Mouse (Mus musculus): ENCODE measurements around the gene Ccer2. TPM values are rescaled to one million over a fixed set of nuclear protein-coding genes. Genes with fewer than 3 reads are reported as not detected.

The Ccer2 gene
- polyA plus RNA-seq, 1 experiment: not detected

GRCm38 (mm10) chr7:28801901-28802670 lies 46.1 kb downstream of the Ccer2 start:
- Histone ChIP-seq H3K27me3 (ENCODE audit: control insufficient read depth, insufficient read depth, low read length) (no peaks in the 10 kb centered on the region), H3K36me3 (ENCODE audit: control insufficient read depth, insufficient read depth, low read length) (peaks cover 8% of the 10 kb centered on the region), H3K4me3 (ENCODE audit: extremely low read depth, insufficient read depth, insufficient read length) (no peak overlapping the region), H3K4me1 (ENCODE audit: control insufficient read depth, insufficient read depth, insufficient read length) (peaks cover 11% of the 10 kb centered on the region; the same call in 1 of the 2 replicates), H3K27ac (ENCODE audit: insufficient read depth, low read length) (peak overlapping the region; percentile 48)
- 59% methylated on average over 10 of the region's 10 CpGs for WGBS
- DNase-seq (ENCODE audit: low read depth in 1 of 2, low spot score in 2 of 2): no peak
- no peak for TF ChIP-seq POLR2A (IDR thresholded peaks at IDR 0.05; ENCODE audit: low read depth, low read length)
- no peak for TF ChIP-seq CTCF (IDR thresholded peaks at IDR 0.05; ENCODE audit: extremely low read depth, insufficient read depth, insufficient read length, insufficient replicate concordance)

GRCm38 (mm10) chr7:28802846-28803588 lies 47.0 kb downstream of the Ccer2 start:
- TF ChIP-seq POLR2A (IDR thresholded peaks at IDR 0.05; ENCODE audit: low read depth, low read length): no peak
- no peak for TF ChIP-seq CTCF (IDR thresholded peaks at IDR 0.05; ENCODE audit: extremely low read depth, insufficient read depth, insufficient read length, insufficient replicate concordance)
- peak in 1 of 2 experiments; percentile 42 for DNase-seq (ENCODE audit: low read depth in 1 of 2, low spot score in 2 of 2)
- H3K4me3 ChIP-seq (ENCODE audit: extremely low read depth, insufficient read depth, insufficient read length): no peak overlapping the region
- H3K27ac ChIP-seq (ENCODE audit: insufficient read depth, low read length): peak overlapping the region; percentile 55
- H3K36me3 ChIP-seq (ENCODE audit: control insufficient read depth, insufficient read depth, low read length): peaks cover 5% of the 10 kb centered on the region
- peaks cover 12% of the 10 kb centered on the region; the same call in 1 of the 2 replicates for H3K4me1 ChIP-seq (ENCODE audit: control insufficient read depth, insufficient read depth, insufficient read length)
- 28% methylated on average over 10 of the region's 10 CpGs for WGBS
- no peaks in the 10 kb centered on the region for H3K27me3 ChIP-seq (ENCODE audit: control insufficient read depth, insufficient read depth, low read length)

- 65% methylated on average over 4 of the region's 4 CpGs for WGBS
- no peak for DNase-seq (ENCODE audit: low read depth in 1 of 2, low spot score in 2 of 2)
- TF ChIP-seq POLR2A (IDR thresholded peaks at IDR 0.05; ENCODE audit: low read depth, low read length) (no peak), CTCF (IDR thresholded peaks at IDR 0.05; ENCODE audit: extremely low read depth, insufficient read depth, insufficient read length, insufficient replicate concordance) (no peak)
- peaks cover 16% of the 10 kb centered on the region; the same call in 1 of the 2 replicates for H3K4me1 ChIP-seq (ENCODE audit: control insufficient read depth, insufficient read depth, insufficient read length)
- H3K36me3 ChIP-seq (ENCODE audit: control insufficient read depth, insufficient read depth, low read length): peaks cover 2% of the 10 kb centered on the region; the same call in 1 of the 2 replicates
- H3K27ac ChIP-seq (ENCODE audit: insufficient read depth, low read length): no peak overlapping the region
- H3K27me3 ChIP-seq (ENCODE audit: control insufficient read depth, insufficient read depth, low read length): no peaks in the 10 kb centered on the region
- H3K4me3 ChIP-seq (ENCODE audit: extremely low read depth, insufficient read depth, insufficient read length): no peak overlapping the region
These were observed 47.8 kb downstream of the Ccer2 start for GRCm38 (mm10) chr7:28803756-28804155.

GRCm38 (mm10) chr7:28806869-28807268 lies 50.9 kb downstream of the Ccer2 start:
- H3K27me3 ChIP-seq (ENCODE audit: control insufficient read depth, insufficient read depth, low read length): no peaks in the 10 kb centered on the region
- peaks cover 16% of the 10 kb centered on the region; the same call in 1 of the 2 replicates for H3K4me1 ChIP-seq (ENCODE audit: control insufficient read depth, insufficient read depth, insufficient read length)
- 54% methylated on average over 4 of the region's 4 CpGs for WGBS
- H3K36me3 ChIP-seq (ENCODE audit: control insufficient read depth, insufficient read depth, low read length): no peaks in the 10 kb centered on the region
- no peak overlapping the region for H3K4me3 ChIP-seq (ENCODE audit: extremely low read depth, insufficient read depth, insufficient read length)
- H3K27ac ChIP-seq (ENCODE audit: insufficient read depth, low read length): no peak overlapping the region
- TF ChIP-seq CTCF (IDR thresholded peaks at IDR 0.05; ENCODE audit: extremely low read depth, insufficient read depth, insufficient read length, insufficient replicate concordance) (no peak), POLR2A (IDR thresholded peaks at IDR 0.05; ENCODE audit: low read depth, low read length) (no peak)
- DNase-seq (ENCODE audit: low read depth in 1 of 2, low spot score in 2 of 2): peak in 1 of 2 experiments; percentile 45

- H3K4me1 ChIP-seq (ENCODE audit: control insufficient read depth, insufficient read depth, insufficient read length): peaks cover 19% of the 10 kb centered on the region; the same call in 1 of the 2 replicates
- no peaks in the 10 kb centered on the region for H3K27me3 ChIP-seq (ENCODE audit: control insufficient read depth, insufficient read depth, low read length)
- WGBS: 60% methylated on average over 6 of the region's 8 CpGs
- no peak for TF ChIP-seq POLR2A (IDR thresholded peaks at IDR 0.05; ENCODE audit: low read depth, low read length)
- TF ChIP-seq CTCF (IDR thresholded peaks at IDR 0.05; ENCODE audit: extremely low read depth, insufficient read depth, insufficient read length, insufficient replicate concordance): no peak
- H3K4me3 ChIP-seq (ENCODE audit: extremely low read depth, insufficient read depth, insufficient read length): peak overlapping the region; percentile 88; the same call in 1 of the 2 replicates
- no peak for DNase-seq (ENCODE audit: low read depth in 1 of 2, low spot score in 2 of 2)
- peaks cover 5% of the 10 kb centered on the region for H3K36me3 ChIP-seq (ENCODE audit: control insufficient read depth, insufficient read depth, low read length)
- peak overlapping the region; percentile 98 for H3K27ac ChIP-seq (ENCODE audit: insufficient read depth, low read length)
These were observed 51.8 kb downstream of the Ccer2 start for GRCm38 (mm10) chr7:28807641-28808220.

GRCm38 (mm10) chr7:28808221-28808941 lies 52.4 kb downstream of the Ccer2 start, which contains the start of gene Hnrnpl:
Hnrnpl (plus strand) TSS chr7:28808541.
- Histone ChIP-seq H3K27me3 (ENCODE audit: control insufficient read depth, insufficient read depth, low read length) (no peaks in the 10 kb centered on the region), H3K27ac (ENCODE audit: insufficient read depth, low read length) (peak within 1 kb of the TSS; percentile 98), H3K4me3 (ENCODE audit: extremely low read depth, insufficient read depth, insufficient read length) (peak within 1 kb of the TSS; percentile 88), H3K36me3 (ENCODE audit: control insufficient read depth, insufficient read depth, low read length) (peaks cover 9% of the 10 kb centered on the region), H3K4me1 (ENCODE audit: control insufficient read depth, insufficient read depth, insufficient read length) (peaks cover 14% of the 10 kb centered on the region; the same call in 1 of the 2 replicates)
- 3% methylated on average over 34 of the region's 35 CpGs for WGBS
- peak in 1 of 2 experiments; percentile 58 for DNase-seq (ENCODE audit: low read depth in 1 of 2, low spot score in 2 of 2)
- TF ChIP-seq CTCF (IDR thresholded peaks at IDR 0.05; ENCODE audit: extremely low read depth, insufficient read depth, insufficient read length, insufficient replicate concordance) (no peak), POLR2A (IDR thresholded peaks at IDR 0.05; ENCODE audit: low read depth, low read length) (peak; percentile 42)

Other genes with a start within 250 kb of the Ccer2 start
- gene Ifnl2, start 245.7 kb upstream of the Ccer2 start, polyA plus RNA-seq (2012; rRNA removed): not detected in 2 replicates
- not detected in 2 replicates for gene Ifnl3, start 233.3 kb upstream of the Ccer2 start, polyA plus RNA-seq (2012; rRNA removed)
- gene Sycn, start 215.3 kb upstream of the Ccer2 start, polyA plus RNA-seq (2012; rRNA removed): 3,549 and 8,446 TPM in 2 replicates
- 0.81 and 1.0 TPM in 2 replicates for gene Nccrp1, start 208.9 kb upstream of the Ccer2 start, polyA plus RNA-seq (2012; rRNA removed)
- gene Samd4b, start 158.0 kb upstream of the Ccer2 start, polyA plus RNA-seq (2012; rRNA removed): 48.2 and 68.2 TPM in 2 replicates
- gene Pak4, start 158.0 kb upstream of the Ccer2 start, polyA plus RNA-seq (2012; rRNA removed): 13.2 and 17.6 TPM in 2 replicates
- not detected in 2 replicates for gene Acp7, start 124.8 kb upstream of the Ccer2 start, polyA plus RNA-seq (2012; rRNA removed)
- gene Fbxo27, start 63.3 kb upstream of the Ccer2 start, polyA plus RNA-seq (2012; rRNA removed): 3.7 and 4.7 TPM in 2 replicates
- gene Fbxo17, start 39.4 kb upstream of the Ccer2 start, polyA plus RNA-seq (2012; rRNA removed): 5.9 and 7.6 TPM in 2 replicates
- gene Mrps12, start 14.4 kb upstream of the Ccer2 start, polyA plus RNA-seq (2012; rRNA removed): 34.5 and 41.9 TPM in 2 replicates
- gene Sars2, start 14.2 kb upstream of the Ccer2 start, polyA plus RNA-seq (2012; rRNA removed): 21.5 and 28.8 TPM in 2 replicates
- gene Sirt2, start 10.6 kb downstream of the Ccer2 start, polyA plus RNA-seq (2012; rRNA removed): 48.4 and 53.3 TPM in 2 replicates
- 51.1 and 67.9 TPM in 2 replicates for gene Nfkbib, start 11.3 kb downstream of the Ccer2 start, polyA plus RNA-seq (2012; rRNA removed)
- 35.4 and 36.4 TPM in 2 replicates for gene Rinl, start 32.8 kb downstream of the Ccer2 start, polyA plus RNA-seq (2012; rRNA removed)
- 189 and 209 TPM in 2 replicates for gene Hnrnpl, start 52.4 kb downstream of the Ccer2 start, polyA plus RNA-seq (2012; rRNA removed)
- gene Ech1, start 69.0 kb downstream of the Ccer2 start, polyA plus RNA-seq (2012; rRNA removed): 101 and 108 TPM in 2 replicates
- 11.6 and 13.3 TPM in 2 replicates for gene Lgals4, start 77.7 kb downstream of the Ccer2 start, polyA plus RNA-seq (2012; rRNA removed)
- gene Lgals7, start 107.7 kb downstream of the Ccer2 start, polyA plus RNA-seq (2012; rRNA removed): 0.34 and 0.48 TPM in 2 replicates
- gene Capn12, start 125.2 kb downstream of the Ccer2 start, polyA plus RNA-seq (2012; rRNA removed): 0.13 and 0.14 TPM in 2 replicates
- 156 and 192 TPM in 2 replicates for gene Actn4, start 206.2 kb downstream of the Ccer2 start, polyA plus RNA-seq (2012; rRNA removed)
- 218 and 234 TPM in 2 replicates for gene Eif3k, start 225.7 kb downstream of the Ccer2 start, polyA plus RNA-seq (2012; rRNA removed)
- gene Map4k1, start 225.9 kb downstream of the Ccer2 start, polyA plus RNA-seq (2012; rRNA removed): 174 and 236 TPM in 2 replicates

All from spleen, adult 2 months (tissue).